Mouse (Mus musculus) cerebellum, adult 8-10 months (tissue): ENCODE data around the gene Zfp710.
"Not testable (repeated sequence)": the region's sequence is repeated elsewhere in the genome, so short reads cannot be mapped to it uniquely, and the experiment has no call there.

Source experiments
- DNase-seq: peaks from one replicate; pipeline ENCODE4 v3.0.0; 2022

The Zfp710 gene

GRCm38 (mm10) chr7:80024521-80025390 is at the start of gene Zfp710:
Zfp710 (plus strand) TSS chr7:80024814.
- DNase-seq = peak; percentile 63

- DNase-seq = no peak
These were observed 49.3 kb upstream of the Zfp710 start for GRCm38 (mm10) chr7:79975316-79975715.

- no peak for DNase-seq
These were observed 37.9 kb upstream of the Zfp710 start for GRCm38 (mm10) chr7:79986717-79987116.

GRCm38 (mm10) chr7:79987745-79988144 is 36.9 kb upstream of the Zfp710 start:
- no peak for DNase-seq

- not testable (repeated sequence) for DNase-seq
These were observed 36.1 kb upstream of the Zfp710 start for GRCm38 (mm10) chr7:79988466-79988865.

DNA sequence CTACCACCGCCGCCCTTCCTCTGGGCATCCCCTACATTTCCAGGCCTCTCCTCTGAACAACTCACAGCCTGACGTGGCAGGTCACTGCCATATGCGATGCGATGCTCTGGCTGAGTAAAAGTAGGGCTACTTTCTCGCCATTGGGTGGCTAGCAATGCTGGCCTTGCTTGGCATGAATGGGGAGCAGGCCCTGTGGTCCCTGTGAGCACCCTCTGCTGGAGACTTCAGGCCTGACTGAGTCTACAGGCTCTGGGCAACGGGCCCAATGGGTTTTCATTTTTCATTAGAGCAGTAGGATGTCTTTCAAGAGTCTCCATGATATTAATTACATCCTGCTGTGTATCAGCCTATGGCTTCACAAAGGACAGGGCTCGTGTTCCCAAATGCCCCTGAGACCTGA is 30.1 kb upstream of the Zfp710 start:
- DNase-seq = peak; percentile 33

DNA sequence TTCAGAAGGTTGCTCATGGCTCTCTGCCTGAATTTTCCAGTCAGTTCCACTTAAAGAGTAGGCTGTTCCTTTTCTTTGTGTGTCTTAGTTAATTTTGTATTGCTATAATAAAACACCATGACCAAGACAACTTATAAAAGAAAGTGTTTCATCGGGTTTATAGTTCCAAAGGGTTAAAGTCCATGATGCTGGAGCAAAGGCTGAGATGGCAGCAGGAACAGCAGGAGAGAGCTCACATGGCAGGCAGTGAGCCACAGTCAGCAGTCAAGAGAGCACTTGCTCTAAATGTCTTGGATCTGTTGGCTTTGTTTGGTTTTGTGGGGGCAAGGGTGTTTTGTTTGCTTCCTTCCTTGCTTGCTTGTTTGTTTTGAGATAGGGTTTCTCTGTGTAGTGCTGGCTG is 26.9 kb upstream of the Zfp710 start:
- DNase-seq = no peak

GRCm38 (mm10) chr7:80002353-80003055 is 22.1 kb upstream of the Zfp710 start:
- DNase-seq = peak; percentile 29

DNA sequence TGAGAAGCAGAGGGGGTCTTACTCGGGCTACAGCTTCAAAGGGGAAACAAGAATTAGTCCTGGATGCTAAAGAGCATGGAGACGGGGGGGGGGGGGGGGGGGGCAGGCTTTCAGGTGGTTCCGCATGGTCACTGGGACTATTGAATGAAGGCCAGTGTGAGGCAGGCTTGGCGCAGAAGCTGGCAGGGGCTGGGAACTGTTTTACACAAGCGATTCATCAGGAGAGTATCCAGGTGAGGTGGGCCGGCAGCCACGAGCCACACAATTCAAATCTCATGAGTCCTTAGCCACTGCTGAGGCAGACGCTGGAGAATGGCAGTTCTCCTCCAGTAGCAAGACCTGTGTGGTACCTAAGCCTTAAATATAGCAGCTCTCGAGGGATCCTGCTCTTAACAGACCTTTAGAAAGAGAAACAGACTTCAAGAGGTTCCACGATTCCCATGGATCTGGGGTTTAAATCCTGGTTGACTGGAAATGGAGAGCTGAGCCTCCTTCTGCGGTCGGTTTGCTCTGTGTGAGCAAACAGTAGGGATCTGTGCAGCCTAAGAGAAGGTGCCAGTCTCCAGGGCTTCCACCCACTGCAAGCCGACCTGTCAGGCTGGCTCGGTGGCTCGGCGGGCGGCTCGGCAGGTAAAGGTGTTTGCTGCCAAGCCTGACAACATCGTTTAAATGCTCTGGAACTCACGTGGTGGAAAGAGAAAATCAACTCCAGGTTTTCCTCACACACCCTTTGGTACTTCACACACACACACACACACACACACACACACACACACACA is 19.6 kb upstream of the Zfp710 start:
- DNase-seq = no peak

- DNase-seq = no peak
These were observed 13.9 kb upstream of the Zfp710 start for GRCm38 (mm10) chr7:80010680-80011079.

DNA sequence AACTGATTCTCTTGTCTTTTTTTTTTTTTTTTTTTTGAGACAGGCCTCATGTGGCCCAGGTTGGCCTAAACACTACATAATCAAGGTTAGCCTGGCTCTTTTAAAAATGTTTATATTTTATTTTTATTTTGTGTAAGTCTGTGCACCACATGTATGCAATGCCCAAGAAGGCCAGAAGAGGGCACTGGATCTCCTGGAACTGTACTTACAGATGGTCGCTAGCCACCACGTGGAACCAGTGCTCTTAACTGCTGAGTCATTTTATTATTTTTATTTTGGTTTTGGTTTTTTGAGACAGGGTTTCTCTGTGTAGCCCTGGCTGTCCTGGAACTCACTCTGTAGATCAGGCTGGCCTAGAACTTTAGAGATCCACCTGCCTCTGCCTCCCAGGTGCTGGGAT is 13.1 kb upstream of the Zfp710 start:
- no peak for DNase-seq

GRCm38 (mm10) chr7:80013884-80014550 is 10.6 kb upstream of the Zfp710 start:
- no peak for DNase-seq

GRCm38 (mm10) chr7:80014826-80015755 is 9.5 kb upstream of the Zfp710 start:
- DNase-seq = no peak

GRCm38 (mm10) chr7:80018506-80019452 is 5.8 kb upstream of the Zfp710 start:
- DNase-seq = no peak

GRCm38 (mm10) chr7:80023621-80024435 is 786 bp upstream of the Zfp710 start:
- DNase-seq = no peak

GRCm38 (mm10) chr7:80025391-80026117 is 940 bp downstream of the Zfp710 start:
- no peak for DNase-seq

GRCm38 (mm10) chr7:80026118-80026989 is 1.7 kb downstream of the Zfp710 start:
- DNase-seq = peak; percentile 37
